Comparison of ENCODE assay signal across 22 mouse cellular contexts in genomic region chr11:86718369-86718768, GRCm38 (mm10).
"Had no signal": no experiment of that assay in that cellular context is flagged by ENCODE, and none has a peak within 500 bp of the region (broad histone marks: within the 10 kb centered on the region; RNA-seq: fewer than 3 reads in every experiment).

No protein-coding gene starts in this region.

- ATAC-seq: hindbrain, postnatal 0 days; intestine, postnatal 0 days had no signal

- H3K9ac ChIP-seq: heart, embryonic 12.5 days; hindbrain, embryonic 13.5 days; hindbrain, embryonic 15.5 days; limb, embryonic 12.5 days; liver, embryonic 14.5 days had no signal

- H3K4me3 ChIP-seq: heart, embryonic 10.5 days; heart, embryonic 12.5 days; hindbrain, embryonic 13.5 days; hindbrain, embryonic 15.5 days; layer of hippocampus, adult 2 months; left cerebral cortex, adult 2 months; limb, embryonic 10.5 days; limb, embryonic 12.5 days had no signal

- H3K27me3 ChIP-seq: heart, embryonic 12.5 days; hindbrain, embryonic 13.5 days; hindbrain, embryonic 15.5 days; limb, embryonic 12.5 days had no signal

- H3K27ac ChIP-seq: heart, embryonic 10.5 days; hindbrain, embryonic 13.5 days; hindbrain, embryonic 15.5 days; hindbrain, postnatal 0 days; left cerebral cortex, adult 2 months; limb, embryonic 10.5 days; limb, embryonic 12.5 days; liver, embryonic 14.5 days had no signal

- H3K4me1 ChIP-seq: heart, embryonic 10.5 days; heart, embryonic 12.5 days; hindbrain, embryonic 13.5 days; hindbrain, embryonic 15.5 days; limb, embryonic 10.5 days; limb, embryonic 12.5 days had no signal

- DNase-seq: gastrocnemius, postnatal 10 days; gastrocnemius, postnatal 36 days; heart, adult 18-20 months; heart, postnatal 10 days; kidney, adult 18-20 months; kidney, adult 8-10 months; kidney, postnatal 10 days; kidney, postnatal 25 days; kidney, postnatal 4 days; liver had no signal

- H3K4me2 ChIP-seq: heart, embryonic 12.5 days; hindbrain, embryonic 13.5 days; hindbrain, embryonic 15.5 days; limb, embryonic 12.5 days; liver, embryonic 11.5 days had no signal

- H3K9me3 ChIP-seq: heart, embryonic 10.5 days; heart, embryonic 12.5 days; hindbrain, embryonic 13.5 days; hindbrain, embryonic 15.5 days; limb, embryonic 10.5 days; limb, embryonic 12.5 days had no signal
